Mouse (Mus musculus): Measurements from ENCODE around the gene Tmem163. TPM values are rescaled to one million over a fixed set of nuclear protein-coding genes. Genes with fewer than 3 reads are reported as not detected.
A peak's percentile ranks its signal among the peaks of the same experiment; 100 is the strongest.

Gene Tmem163
- total and polyA plus RNA-seq, 2 experiments from 2014 or later, result 16.6 to 17.3 TPM

DNA sequence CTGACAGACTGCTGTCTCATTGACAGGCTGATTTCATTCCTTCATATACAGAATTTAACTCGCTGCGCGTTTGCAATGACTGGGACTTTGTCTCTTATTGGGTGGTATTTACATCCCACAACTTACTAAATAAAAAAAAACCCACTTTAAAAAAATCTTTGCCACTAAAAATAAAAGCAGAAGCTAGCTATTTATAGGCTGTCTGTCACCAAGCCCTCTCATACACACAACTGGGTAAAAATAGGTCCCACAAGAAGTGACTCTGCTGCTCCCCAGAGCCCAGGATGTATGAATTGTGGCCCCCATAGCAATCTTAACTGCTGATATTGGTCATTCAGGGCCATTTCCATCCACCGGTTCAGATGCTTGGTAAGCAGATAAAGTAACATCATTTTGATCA, 83.2 kb downstream of the Tmem163 start:
- Histone ChIP-seq H3K4me1 (ENCODE audit: control insufficient read depth, insufficient read depth) (peaks cover 9% of the 10 kb centered on the region), H3K27ac (ENCODE audit: low read depth) (no peak overlapping the region), H3K9ac (replicated peaks; ENCODE audit: low read depth, low read length) (no peak overlapping the region), H3K9me3 (replicated peaks; ENCODE audit: control insufficient read depth, low read length) (no peaks in the 10 kb centered on the region), H3K4me2 (ENCODE audit: low read depth, low read length) (peak overlapping the region; percentile 25; the same call in 1 of the 2 replicates), H3K4me3 (ENCODE audit: low read depth, low read length) (no peak overlapping the region), H3K36me3 (replicated peaks; ENCODE audit: control insufficient read depth, insufficient read depth, low read length) (no peaks in the 10 kb centered on the region), H3K27me3 (ENCODE audit: control insufficient read depth, insufficient read depth, low read length) (no peaks in the 10 kb centered on the region)
- DNase-seq (ENCODE audit: low spot score) (peak; percentile 49), ATAC-seq (ENCODE audit: insufficient read depth, low read depth) (0 out of 2 replicates have a peak, but pooled peaks have one; percentile 53)
- TF ChIP-seq CTCF (IDR thresholded peaks at IDR 0.05; ENCODE audit: low read depth) (no peak), EP300 (IDR thresholded peaks at IDR 0.05; ENCODE audit: low read depth) (0 out of 2 replicates have a peak, but pooled peaks have one; percentile 29)
- WGBS, result 43% methylated on average over 4 of the region's 4 CpGs

- DNase-seq (ENCODE audit: low spot score), result no peak
- Histone ChIP-seq H3K9ac (replicated peaks; ENCODE audit: low read depth, low read length) (no peak overlapping the region), H3K36me3 (replicated peaks; ENCODE audit: control insufficient read depth, insufficient read depth, low read length) (no peaks in the 10 kb centered on the region), H3K27ac (ENCODE audit: low read depth) (no peak overlapping the region), H3K4me1 (ENCODE audit: control insufficient read depth, insufficient read depth) (peaks cover 9% of the 10 kb centered on the region), H3K4me3 (ENCODE audit: low read depth, low read length) (no peak overlapping the region), H3K27me3 (ENCODE audit: control insufficient read depth, insufficient read depth, low read length) (no peaks in the 10 kb centered on the region), H3K9me3 (replicated peaks; ENCODE audit: control insufficient read depth, low read length) (no peaks in the 10 kb centered on the region), H3K4me2 (ENCODE audit: low read depth, low read length) (peak overlapping the region; percentile 25; the same call in 1 of the 2 replicates)
- ATAC-seq (ENCODE audit: insufficient read depth, low read depth), result no peak
- TF ChIP-seq CTCF (IDR thresholded peaks at IDR 0.05; ENCODE audit: low read depth) (no peak), EP300 (IDR thresholded peaks at IDR 0.05; ENCODE audit: low read depth) (no peak)
- WGBS, result 18% methylated on average over 1 of the region's 1 CpGs
These were observed 83.6 kb downstream of the Tmem163 start for GRCm38 (mm10) chr1:127595735-127596134.

- H3K36me3 ChIP-seq (replicated peaks; ENCODE audit: control insufficient read depth, insufficient read depth, low read length), result no peaks in the 10 kb centered on the region
- no peak for TF ChIP-seq EP300 (IDR thresholded peaks at IDR 0.05; ENCODE audit: low read depth)
- no peak for TF ChIP-seq CTCF (IDR thresholded peaks at IDR 0.05; ENCODE audit: low read depth)
- no peak overlapping the region for H3K4me2 ChIP-seq (ENCODE audit: low read depth, low read length)
- no peaks in the 10 kb centered on the region for H3K27me3 ChIP-seq (ENCODE audit: control insufficient read depth, insufficient read depth, low read length)
- 23% methylated on average over 3 of the region's 3 CpGs for WGBS
- no peak overlapping the region for H3K27ac ChIP-seq (ENCODE audit: low read depth)
- DNase-seq (ENCODE audit: low spot score) (no peak), ATAC-seq (ENCODE audit: insufficient read depth, low read depth) (no peak)
- H3K4me3 ChIP-seq (ENCODE audit: low read depth, low read length), result no peak overlapping the region
- no peaks in the 10 kb centered on the region for H3K4me1 ChIP-seq (ENCODE audit: control insufficient read depth, insufficient read depth)
- no peak overlapping the region for H3K9ac ChIP-seq (replicated peaks; ENCODE audit: low read depth, low read length)
- no peaks in the 10 kb centered on the region for H3K9me3 ChIP-seq (replicated peaks; ENCODE audit: control insufficient read depth, low read length)
These were observed 89.8 kb downstream of the Tmem163 start for GRCm38 (mm10) chr1:127589542-127589941.

DNA sequence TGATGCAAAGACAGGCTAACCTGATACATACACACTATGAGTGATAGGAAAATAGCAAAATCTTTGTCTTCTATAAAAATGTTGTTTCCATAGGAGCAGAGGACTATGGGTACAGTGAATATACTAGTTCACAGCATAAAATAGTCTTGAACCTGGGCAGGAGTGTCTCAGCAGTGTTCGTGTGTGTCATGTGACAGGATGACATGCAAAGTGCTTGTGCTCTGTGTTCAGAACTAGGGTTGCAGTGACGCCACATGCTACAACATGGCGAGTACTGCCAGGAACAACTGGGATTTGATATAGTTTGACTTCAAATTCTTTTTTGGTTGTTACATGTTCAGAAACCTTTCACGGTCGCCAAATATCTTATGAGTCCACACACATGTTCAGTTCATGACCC, 92.3 kb downstream of the Tmem163 start:
- WGBS, result 83% methylated on average over 5 of the region's 5 CpGs
- ATAC-seq (ENCODE audit: insufficient read depth, low read depth) (no peak), DNase-seq (ENCODE audit: low spot score) (no peak)
- Histone ChIP-seq H3K27me3 (ENCODE audit: control insufficient read depth, insufficient read depth, low read length) (no peaks in the 10 kb centered on the region), H3K27ac (ENCODE audit: low read depth) (no peak overlapping the region), H3K36me3 (replicated peaks; ENCODE audit: control insufficient read depth, insufficient read depth, low read length) (no peaks in the 10 kb centered on the region), H3K9ac (replicated peaks; ENCODE audit: low read depth, low read length) (no peak overlapping the region), H3K9me3 (replicated peaks; ENCODE audit: control insufficient read depth, low read length) (no peaks in the 10 kb centered on the region), H3K4me2 (ENCODE audit: low read depth, low read length) (no peak overlapping the region), H3K4me3 (ENCODE audit: low read depth, low read length) (no peak overlapping the region), H3K4me1 (ENCODE audit: control insufficient read depth, insufficient read depth) (no peaks in the 10 kb centered on the region)
- TF ChIP-seq CTCF (IDR thresholded peaks at IDR 0.05; ENCODE audit: low read depth) (no peak), EP300 (IDR thresholded peaks at IDR 0.05; ENCODE audit: low read depth) (no peak)

DNA sequence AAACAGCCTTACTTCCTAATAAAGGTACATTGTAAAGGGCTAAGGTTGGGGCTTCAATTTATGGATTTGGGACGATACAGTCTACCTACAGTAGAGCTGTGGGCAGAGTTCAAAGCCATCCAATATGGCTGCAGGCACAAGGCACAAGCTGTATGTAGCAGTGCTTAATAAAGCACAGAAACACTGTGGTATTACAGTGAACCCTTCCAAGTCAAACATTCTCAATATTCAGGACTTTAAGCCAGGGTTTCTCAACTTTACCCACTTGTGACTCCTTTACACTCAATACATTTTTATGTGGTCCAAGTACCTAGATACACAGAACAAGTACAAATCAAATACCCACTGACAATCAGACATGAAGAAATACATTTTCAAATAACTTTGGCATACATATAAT, 93.2 kb downstream of the Tmem163 start:
- no peaks in the 10 kb centered on the region for H3K27me3 ChIP-seq (ENCODE audit: control insufficient read depth, insufficient read depth, low read length)
- no peak overlapping the region for H3K4me3 ChIP-seq (ENCODE audit: low read depth, low read length)
- WGBS, result 89% methylated on average over 1 of the region's 1 CpGs
- TF ChIP-seq CTCF (IDR thresholded peaks at IDR 0.05; ENCODE audit: low read depth) (no peak), EP300 (IDR thresholded peaks at IDR 0.05; ENCODE audit: low read depth) (no peak)
- no peak overlapping the region for H3K9ac ChIP-seq (replicated peaks; ENCODE audit: low read depth, low read length)
- H3K27ac ChIP-seq (ENCODE audit: low read depth), result no peak overlapping the region
- no peak for ATAC-seq (ENCODE audit: insufficient read depth, low read depth)
- no peak for DNase-seq (ENCODE audit: low spot score)
- H3K4me1 ChIP-seq (ENCODE audit: control insufficient read depth, insufficient read depth), result no peaks in the 10 kb centered on the region
- H3K4me2 ChIP-seq (ENCODE audit: low read depth, low read length), result no peak overlapping the region
- no peaks in the 10 kb centered on the region for H3K36me3 ChIP-seq (replicated peaks; ENCODE audit: control insufficient read depth, insufficient read depth, low read length)
- no peaks in the 10 kb centered on the region for H3K9me3 ChIP-seq (replicated peaks; ENCODE audit: control insufficient read depth, low read length)

GRCm38 (mm10) chr1:127577981-127578380, 101.4 kb downstream of the Tmem163 start:
- H3K27ac ChIP-seq (ENCODE audit: low read depth), result no peak overlapping the region
- TF ChIP-seq CTCF (IDR thresholded peaks at IDR 0.05; ENCODE audit: low read depth), result no peak
- no peak for TF ChIP-seq EP300 (IDR thresholded peaks at IDR 0.05; ENCODE audit: low read depth)
- DNase-seq (ENCODE audit: low spot score) (no peak), ATAC-seq (ENCODE audit: insufficient read depth, low read depth) (no peak)
- no peak overlapping the region for H3K4me2 ChIP-seq (ENCODE audit: low read depth, low read length)
- WGBS, result 77% methylated on average over 5 of the region's 5 CpGs
- H3K9me3 ChIP-seq (replicated peaks; ENCODE audit: control insufficient read depth, low read length), result no peaks in the 10 kb centered on the region
- no peaks in the 10 kb centered on the region for H3K36me3 ChIP-seq (replicated peaks; ENCODE audit: control insufficient read depth, insufficient read depth, low read length)
- H3K4me1 ChIP-seq (ENCODE audit: control insufficient read depth, insufficient read depth), result no peaks in the 10 kb centered on the region
- no peak overlapping the region for H3K9ac ChIP-seq (replicated peaks; ENCODE audit: low read depth, low read length)
- H3K4me3 ChIP-seq (ENCODE audit: low read depth, low read length), result no peak overlapping the region
- H3K27me3 ChIP-seq (ENCODE audit: control insufficient read depth, insufficient read depth, low read length), result no peaks in the 10 kb centered on the region
